Mouse (Mus musculus): ENCODE data around the gene Vwa2.

Vwa2 gene

DNA sequence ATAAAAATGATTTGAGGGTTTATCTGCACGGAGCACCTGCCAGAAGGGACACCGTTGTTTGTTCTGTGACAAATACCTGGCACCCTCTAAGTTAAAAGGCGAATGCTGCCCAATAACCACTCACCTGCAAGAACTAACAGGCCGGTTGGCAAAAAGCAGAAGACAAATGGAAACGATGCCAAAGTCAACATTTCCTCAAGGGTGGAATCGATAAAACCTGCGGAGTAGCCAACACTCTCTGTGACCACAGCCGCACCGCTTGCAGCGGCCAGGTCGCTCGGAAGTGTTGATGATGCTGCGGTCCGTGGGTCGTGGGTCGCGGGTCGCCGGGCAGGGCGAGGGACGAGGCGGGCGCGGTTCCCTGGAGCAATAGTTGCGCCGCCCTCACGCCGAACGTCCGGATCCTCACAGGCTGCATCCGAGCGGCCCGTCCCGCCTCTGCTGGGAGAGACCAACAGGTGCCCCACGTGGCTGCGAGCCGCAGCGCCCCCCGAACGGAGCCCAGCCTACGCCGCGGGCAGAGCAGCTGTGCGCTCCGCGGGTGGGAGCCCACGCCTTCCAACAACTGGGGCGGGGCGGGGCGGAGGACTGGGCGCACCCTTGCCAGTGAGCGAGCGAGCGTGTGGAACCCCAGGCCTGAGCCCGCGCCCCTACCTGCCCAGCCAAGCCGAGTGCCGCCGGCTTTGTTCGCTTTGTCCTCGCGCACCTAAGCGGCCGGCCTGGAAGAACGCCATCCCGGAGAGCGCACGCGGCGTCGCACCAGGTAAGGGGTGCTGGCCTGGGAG is at the start of gene Vwa2:
TSS of gene Vwa2 (plus strand) at position 434 of the 785 bp plus-strand sequence.
- in situ Hi-C loops (cut with MboI; ENCODE audit: unreplicated experiment in 2 of 2), result no loop called here

DNA sequence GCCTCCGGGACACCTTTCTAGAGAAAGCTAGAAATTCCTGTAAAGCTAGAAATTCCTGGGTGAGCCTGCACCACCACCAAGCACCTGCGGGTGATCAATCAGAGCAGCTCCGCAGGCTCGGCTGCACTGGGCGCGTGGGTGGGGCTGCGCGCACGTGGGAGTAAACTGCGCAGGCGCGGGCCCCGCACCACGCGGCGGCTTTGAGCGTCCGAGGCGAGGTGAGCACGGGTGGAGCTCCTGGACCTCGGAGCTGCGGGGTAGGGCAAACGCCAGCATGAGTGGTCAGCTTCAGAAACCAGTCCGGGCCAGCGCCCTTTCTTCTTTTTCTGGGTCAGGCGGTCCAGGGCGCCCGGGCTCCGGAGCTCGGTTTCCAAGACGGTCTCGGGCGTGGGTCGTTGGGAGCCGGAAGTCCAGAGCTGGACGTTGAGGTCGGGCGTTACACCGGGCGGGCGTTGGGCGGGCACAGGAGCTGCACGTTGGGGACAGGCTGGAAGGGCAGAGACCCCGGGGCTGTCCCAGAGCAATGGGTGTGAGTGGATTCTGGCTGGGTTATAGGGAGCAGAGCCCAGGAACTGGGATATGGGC is 47.9 kb upstream of the Vwa2 start, which contains the start of gene Tdrd1:
TSS of gene Tdrd1 (plus strand) at position 163 of the 585 bp plus-strand sequence.
- in situ Hi-C loops (cut with MboI; ENCODE audit: unreplicated experiment in 2 of 2), result no loop called here

DNA sequence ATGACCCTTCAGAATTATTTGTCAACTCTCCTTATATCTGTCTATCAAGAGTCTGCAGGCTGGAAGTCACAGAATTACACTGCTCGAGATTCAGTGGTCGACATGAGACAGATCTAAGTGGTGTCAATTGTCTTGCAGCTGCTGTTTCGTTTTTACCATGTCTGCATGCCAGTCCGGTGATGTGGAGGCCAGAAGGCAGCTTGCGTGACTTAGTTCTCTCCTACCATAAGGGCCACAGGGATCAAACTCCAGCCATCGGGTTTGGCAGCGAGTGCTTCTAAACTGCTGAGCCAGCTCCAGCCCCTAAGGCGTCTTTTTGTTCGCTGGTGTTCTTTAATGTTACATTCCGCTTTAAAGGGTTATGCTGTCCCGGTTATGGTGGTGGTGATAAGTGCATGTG is 45.7 kb upstream of the Vwa2 start:
- in situ Hi-C loops (cut with MboI; ENCODE audit: unreplicated experiment in 2 of 2), result no loop called here

DNA sequence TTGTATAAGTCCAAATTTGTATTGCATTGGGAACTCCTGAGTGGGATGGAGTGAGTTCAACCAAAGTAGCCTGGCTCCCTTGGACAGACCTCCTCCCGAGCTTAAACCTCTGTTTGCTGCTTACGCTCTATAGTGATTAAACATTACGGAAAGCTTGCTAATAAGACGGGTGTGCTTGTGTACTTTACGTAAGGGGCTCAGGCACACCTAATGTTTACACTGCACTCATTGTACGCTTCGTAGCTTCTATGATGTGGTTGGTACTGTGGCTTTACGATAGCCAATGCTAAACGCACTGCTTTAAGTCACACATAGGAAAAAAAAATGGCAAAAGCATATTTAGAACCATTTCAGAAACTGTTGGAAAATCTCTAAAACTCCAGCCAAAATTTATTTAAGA is 44.8 kb upstream of the Vwa2 start:
- in situ Hi-C loops (cut with MboI; ENCODE audit: unreplicated experiment in 2 of 2), result no loop called here

DNA sequence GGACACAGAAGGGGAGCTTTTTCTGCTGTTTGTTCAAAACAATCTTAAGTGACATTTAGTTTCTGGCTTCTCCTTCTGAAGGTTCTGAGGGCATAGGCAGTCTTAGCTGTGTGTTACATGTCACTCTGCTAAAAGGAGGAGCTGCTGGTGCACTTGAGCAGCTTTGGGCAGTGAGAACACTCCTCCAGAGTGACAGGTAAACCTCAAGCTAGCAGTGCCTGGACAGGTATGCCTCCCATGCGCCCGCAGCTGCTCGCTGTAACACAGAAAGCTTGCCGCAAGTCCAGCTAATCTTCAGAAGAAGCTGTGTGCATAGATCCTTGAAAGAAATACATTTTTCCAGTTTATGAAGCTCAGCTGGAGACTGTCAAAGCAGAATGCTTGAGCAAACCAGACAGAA is 43.9 kb upstream of the Vwa2 start:
- in situ Hi-C loops (cut with MboI; ENCODE audit: unreplicated experiment in 2 of 2), result no loop called here

DNA sequence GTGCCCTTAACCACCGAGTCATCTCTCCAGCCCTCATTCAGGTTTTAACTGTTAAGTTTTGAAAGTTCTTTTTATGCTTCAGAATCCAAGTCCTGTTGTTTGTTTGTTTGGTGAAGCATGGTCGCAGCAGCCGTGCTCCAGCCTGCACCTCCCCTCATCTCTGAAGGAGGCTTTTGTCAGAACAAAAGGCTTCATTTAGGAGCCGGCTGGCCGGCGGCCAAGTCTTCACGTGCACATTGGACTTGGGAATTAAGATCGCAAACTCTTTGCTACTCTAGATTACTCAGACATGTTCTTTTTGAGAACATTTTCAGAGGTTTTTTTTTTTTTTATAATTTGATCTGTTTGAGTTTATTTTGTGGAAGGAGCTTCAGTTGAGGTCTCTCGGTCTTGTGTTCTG is 38.7 kb upstream of the Vwa2 start:
- in situ Hi-C loops (cut with MboI; ENCODE audit: unreplicated experiment in 2 of 2), result no loop called here

DNA sequence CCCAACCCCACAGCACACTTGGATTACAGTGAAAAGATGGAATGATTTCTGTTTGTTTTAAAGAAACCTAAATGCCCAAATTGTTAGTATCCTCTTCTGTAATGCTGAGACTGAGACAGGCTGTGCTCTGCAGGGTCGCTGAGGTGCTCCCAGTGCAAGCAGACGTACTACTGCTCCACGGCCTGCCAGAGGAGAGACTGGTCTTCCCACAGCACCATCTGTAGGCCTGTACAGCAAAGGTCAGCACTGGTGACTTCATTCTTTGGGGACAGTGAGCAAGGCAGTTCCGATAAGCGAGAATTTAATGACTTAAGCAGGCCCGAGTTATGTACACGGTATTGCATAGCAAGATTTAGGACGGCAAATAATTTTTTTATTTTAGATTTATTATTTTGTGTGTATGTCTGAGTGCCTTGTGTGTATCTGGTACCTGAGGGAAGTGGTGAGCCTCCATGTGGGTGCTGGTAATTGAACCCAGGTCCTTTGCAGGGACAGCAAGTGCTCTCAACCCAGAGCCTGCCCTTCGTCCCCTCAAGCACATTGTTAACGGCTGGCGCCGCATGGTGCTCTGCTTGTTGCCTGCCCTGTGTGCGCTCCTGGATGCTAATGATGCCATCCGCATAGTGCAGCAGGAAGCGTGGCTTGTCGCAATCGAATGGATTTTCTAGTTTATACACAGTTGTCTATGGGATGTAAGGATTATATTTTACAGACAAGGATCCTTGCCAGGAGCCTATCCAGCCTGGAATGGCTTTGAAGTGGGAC is 34.9 kb upstream of the Vwa2 start:
- in situ Hi-C loops (cut with MboI; ENCODE audit: unreplicated experiment in 2 of 2), result no loop called here

DNA sequence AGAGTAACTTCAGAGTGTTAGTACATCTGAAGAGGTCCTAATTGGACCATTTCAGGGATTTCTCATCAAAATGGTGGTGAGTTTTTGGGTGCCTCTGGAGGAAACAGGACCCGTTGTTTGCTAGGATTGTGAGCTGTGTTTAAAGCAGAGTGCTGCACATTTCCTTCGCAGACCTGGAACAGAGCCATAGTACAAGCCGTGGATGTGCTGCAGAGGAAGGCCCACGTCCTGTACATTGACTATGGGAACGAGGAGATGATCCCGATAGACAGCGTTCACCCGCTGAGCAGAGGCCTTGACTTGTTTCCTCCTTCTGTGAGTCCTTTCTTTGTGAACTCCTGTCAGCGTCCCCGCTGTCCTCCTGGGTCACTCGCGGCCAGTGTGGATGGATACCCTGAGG is 31.1 kb upstream of the Vwa2 start:
- in situ Hi-C loops (cut with MboI; ENCODE audit: unreplicated experiment in 2 of 2), result no loop called here

DNA sequence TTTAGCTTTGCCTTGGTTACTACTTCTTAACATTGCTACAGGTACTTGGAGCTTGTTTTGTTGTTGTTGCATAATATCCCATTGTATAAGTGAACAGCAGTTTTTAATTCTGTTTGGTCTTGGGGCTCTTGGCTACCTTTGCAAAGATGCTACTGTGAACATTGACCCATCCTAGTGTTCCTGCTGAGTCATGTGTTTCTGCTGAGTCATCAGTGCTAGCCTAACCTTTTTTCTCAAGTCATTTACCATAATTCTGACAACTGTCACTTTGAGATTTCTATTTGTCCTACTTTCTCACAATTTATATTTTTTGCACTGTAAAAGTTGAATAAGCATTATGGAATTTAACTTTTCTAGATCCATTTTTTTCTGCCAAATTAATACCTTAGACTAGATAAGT is 21.5 kb upstream of the Vwa2 start:
- in situ Hi-C loops (cut with MboI; ENCODE audit: unreplicated experiment in 2 of 2), result no loop called here

DNA sequence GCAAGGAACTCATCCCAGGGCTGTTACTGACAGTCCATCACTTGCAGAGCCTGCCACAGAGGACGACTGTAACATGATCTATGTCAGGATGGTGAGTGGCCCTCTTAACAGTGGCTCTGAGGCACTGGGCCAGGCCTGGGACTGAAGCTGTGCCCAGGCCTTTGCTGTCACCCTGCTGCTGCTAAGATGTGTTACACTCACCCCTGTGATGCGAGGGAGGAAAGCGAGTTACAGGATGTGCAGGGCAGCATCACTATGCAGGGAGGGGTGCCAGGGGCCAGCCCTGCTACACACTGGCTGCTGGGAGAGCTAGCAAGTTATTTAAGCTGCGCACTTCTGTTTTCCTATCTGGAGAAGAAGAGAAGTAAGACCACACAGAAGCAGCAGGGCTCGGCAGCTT is 17.6 kb upstream of the Vwa2 start:
- in situ Hi-C loops (cut with MboI; ENCODE audit: unreplicated experiment in 2 of 2), result no loop called here

DNA sequence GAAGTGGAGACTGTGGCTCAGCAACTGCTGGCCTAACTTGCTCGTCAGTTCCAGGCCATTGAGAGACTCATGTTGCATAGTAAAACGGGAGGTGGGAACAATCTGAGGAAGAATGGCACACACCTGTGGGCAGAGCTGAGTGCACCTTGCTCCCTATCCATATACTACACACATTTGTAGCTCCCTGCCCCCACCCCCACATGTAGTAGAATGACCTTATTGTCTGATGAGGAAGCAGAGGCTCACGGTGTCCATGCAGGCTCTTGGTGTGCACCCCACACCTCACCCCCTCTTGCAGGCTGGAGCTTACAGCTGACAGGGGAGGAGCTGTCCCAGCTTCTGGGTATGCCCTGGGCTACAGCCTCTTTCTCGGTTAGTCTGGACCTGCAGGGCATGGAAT is 6.3 kb upstream of the Vwa2 start:
- in situ Hi-C loops (cut with MboI; ENCODE audit: unreplicated experiment in 2 of 2), result no loop called here

DNA sequence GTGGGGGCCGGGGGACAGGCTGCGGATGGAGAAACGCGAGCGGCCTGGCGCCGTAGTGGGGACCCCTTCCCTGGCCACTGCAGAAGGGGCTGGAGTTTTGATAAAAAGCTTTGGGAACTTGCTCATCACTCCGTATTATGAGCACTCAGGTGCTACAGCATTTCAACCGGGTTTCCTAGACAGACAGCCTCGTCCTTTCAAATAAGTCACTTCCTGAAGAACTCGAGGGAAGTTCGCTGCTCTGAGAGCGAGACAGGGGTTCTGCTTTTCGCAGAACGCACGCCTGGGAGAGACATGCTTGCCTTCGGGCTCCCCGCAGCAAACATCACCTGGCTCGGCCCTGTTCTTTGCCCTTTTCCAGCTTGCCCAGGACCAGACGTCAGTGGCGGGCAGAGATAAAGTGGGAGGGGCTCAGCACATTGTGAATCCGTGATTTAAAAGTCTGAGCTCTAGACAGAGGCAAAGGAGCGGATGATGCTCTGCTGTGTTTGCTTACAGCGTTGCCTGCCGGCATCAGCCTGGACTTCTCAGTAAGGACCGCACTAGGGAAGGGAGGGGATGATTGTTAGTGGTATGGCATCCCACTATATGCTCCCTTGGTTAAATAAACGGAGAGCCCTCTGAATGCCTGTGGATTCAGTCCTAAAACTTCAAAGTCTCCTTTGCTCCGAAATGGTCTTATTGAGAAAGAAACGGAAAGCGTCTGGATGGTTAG is 709 bp downstream of the Vwa2 start:
- in situ Hi-C loops (cut with MboI; ENCODE audit: unreplicated experiment in 2 of 2), result no loop called here

DNA sequence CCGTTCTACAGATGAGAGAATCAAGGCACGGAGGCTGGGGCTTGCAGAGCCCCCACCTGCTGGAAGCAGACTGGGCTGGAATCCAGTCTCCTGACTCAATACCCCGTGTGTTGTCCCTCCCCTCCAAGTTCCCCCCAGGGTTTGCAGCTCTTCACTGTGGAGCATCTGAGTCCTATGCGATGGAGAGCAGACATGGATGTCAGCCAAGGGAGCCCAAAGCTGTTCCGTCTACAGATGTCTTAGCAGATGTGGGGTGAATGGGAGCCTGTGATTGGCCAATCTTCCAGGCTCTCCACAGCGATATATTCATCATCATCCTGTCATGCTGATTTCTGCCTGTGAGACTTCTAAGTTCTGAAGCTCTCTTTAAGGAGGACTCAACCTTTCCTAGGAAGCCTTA is 3.3 kb downstream of the Vwa2 start:
- in situ Hi-C loops (cut with MboI; ENCODE audit: unreplicated experiment in 2 of 2), result no loop called here

DNA sequence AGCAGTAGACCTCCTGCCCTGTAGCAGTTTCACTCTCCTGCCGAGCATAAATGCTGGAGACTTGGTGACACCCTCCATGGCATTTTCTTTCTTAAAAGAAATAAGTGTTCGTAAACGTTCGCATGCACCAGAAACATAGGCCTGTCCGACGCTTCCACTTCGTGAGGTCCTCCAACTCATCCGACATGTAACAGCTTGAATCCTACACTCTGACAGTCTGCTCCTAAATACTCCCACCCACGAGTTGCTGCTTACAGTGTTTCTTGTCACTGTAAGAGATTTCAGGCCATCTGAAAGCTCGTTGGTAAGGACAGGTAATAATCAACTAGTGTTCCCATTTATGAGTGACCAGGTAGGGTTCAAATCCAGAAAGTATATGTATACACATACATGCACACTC is 13.8 kb downstream of the Vwa2 start:
- in situ Hi-C loops (cut with MboI; ENCODE audit: unreplicated experiment in 2 of 2), result no loop called here

DNA sequence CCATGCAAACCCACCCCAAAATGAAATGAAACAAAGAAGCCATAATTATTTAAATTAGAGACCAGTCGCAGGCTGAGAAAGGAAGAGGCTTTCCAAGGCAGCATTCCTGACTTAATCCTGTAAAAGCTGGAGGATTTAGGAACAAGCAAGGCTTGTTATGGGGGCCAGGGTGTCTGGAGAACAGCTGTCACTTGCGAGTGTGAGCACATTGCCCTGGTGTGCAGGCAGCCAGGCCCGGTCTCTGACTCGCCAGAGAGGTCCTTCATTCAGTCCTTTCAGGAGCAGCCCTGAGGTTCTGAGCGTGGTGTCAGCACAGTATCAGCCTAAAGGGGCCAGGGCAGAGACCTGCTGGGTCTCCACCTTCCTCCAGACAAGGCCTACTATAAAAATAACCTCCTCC is 14.6 kb downstream of the Vwa2 start:
- in situ Hi-C loops (cut with MboI; ENCODE audit: unreplicated experiment in 2 of 2), result no loop called here

DNA sequence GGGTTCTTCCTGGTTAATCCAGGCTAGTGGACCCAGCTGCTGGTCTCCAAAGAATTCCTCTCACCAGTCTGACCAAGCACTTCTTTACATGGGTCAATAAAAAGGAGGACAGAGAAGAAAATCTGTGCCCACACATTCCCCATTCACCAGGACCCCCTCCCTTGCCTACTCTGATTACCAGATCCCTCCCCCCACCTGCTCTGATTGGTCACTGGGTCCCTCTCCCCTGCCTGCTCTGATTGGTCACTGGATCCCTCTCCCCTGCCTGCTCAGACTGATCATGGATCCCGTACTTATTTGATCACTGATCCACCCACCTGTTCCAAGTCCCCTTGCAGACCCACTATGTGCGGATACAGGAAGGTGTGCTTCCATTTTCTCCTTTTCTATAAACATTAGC is 17.4 kb downstream of the Vwa2 start:
- in situ Hi-C loops (cut with MboI; ENCODE audit: unreplicated experiment in 2 of 2), result no loop called here

DNA sequence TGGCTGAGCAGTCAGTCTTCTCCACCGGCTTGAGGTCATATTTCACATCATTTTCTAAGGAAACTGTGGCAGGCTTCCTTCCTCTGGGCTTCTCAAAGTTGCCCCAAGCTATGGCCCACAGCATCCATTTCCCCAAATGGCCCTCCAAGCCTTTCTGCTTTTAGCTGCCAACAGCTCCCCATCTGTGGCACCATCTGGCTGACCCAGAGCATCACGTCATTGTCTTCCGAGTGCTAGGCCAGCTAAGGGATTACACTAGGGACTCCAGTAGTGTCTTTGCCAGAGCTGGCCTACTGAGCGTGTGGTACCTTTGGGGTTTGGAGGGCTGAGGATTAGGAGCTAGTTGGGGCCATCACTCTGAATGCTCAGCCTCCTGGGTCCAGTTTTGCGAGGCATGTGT is 18.5 kb downstream of the Vwa2 start:
- in situ Hi-C loops (cut with MboI; ENCODE audit: unreplicated experiment in 2 of 2), result no loop called here

DNA sequence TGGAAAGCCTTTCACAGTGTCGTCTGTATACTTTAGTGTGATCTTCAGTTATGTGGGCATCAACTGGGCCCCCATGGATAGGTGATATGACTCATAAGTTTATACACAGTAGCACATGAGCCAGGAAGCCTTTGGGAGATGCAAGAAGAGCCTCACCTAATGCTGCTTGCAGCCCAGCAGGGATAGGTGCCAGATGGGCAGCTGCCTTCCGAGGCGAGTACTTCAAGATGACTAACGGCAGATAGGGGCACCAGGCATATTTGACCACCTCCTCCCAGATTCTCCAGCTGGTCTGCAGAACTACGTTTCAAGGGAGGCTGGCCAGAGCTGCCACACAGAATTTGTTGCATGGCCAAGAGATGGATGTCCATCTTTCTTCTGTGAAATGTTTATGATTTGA is 19.3 kb downstream of the Vwa2 start:
- in situ Hi-C loops (cut with MboI; ENCODE audit: unreplicated experiment in 2 of 2), result no loop called here

DNA sequence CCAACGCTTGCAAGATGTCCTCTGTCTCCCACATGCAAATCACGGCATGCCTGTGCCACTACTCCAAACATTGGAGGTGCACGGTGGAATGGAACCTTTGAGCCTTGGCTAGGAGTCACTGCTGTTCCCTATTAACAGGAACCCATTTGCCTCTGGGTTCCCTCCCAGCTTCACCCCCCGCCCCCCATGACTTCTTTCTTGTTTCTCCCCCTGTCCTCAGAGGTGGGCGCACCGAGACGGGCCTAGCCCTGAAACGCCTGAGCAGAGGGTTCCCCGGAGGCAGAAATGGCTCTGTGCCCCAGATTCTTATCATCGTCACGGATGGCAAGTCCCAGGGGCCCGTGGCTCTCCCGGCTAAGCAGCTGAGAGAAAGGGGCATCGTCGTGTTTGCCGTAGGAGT is 23.6 kb downstream of the Vwa2 start:
- in situ Hi-C loops (cut with MboI; ENCODE audit: unreplicated experiment in 2 of 2), result no loop called here

DNA sequence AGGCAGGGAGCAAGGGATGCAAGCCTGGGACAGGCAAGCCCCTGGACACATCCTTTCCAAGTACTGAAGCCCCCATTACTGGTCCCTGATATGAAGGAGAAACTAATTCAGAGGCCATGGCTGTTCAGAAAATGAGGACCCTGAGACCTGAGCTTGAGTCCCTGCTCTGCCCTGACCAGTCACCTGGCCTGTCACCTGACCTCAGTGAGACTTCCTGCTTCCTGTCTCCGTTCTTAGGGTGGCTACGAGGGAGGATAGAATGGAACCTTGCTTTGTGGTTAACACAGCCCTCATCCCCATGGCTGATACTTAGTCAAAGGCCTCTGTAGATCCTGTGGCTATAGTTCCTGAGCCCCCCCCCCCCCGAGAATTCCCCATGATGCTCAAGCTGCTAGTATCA is 30.0 kb downstream of the Vwa2 start:
- in situ Hi-C loops (cut with MboI; ENCODE audit: unreplicated experiment in 2 of 2), result loop anchor here in 1 of 2 experiments (25.0 kb wide), 1 partner anchor 408 kb away; the partner anchor contains the start of gene Ablim1

DNA sequence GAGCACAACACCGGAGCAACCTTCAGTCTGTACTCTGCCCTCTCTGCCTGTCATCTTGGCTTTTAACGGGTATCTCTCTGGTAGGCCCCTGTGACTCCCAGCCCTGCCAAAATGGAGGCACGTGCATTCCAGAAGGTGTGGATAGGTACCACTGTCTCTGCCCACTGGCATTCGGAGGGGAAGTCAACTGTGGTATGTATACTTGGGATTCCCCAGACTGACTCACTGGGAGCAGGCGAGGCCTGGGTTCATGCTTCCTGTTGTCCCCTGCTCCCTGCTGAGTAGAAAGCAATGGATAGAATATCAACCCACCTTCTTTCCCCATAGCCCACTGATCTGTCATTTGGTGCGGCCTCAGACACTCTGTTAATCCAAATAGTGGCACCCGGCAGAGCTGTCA is 31.3 kb downstream of the Vwa2 start:
- in situ Hi-C loops (cut with MboI; ENCODE audit: unreplicated experiment in 2 of 2), result loop anchor here (5.0 to 25.0 kb wide), 3 partner anchors 407 to 483 kb away; partner anchors contain the start of gene Ablim1 (in 1 of the 2)

Data from v-Abl transformed pro-B cells (cell line).